Mouse (Mus musculus): Measurements from ENCODE around the gene Lmtk2. TPM values are rescaled to one million over a fixed set of nuclear protein-coding genes. Genes with fewer than 3 reads are reported as not detected.

Lmtk2 gene
- polyA plus RNA-seq, 1 experiment from 2014 or later = 4.1 TPM

- no peak overlapping the region for H3K4me3 ChIP-seq
- H3K27me3 ChIP-seq (replicated peaks) = no peaks in the 10 kb centered on the region
- peak overlapping the region; percentile 50 for H3K4me2 ChIP-seq
- ATAC-seq (ENCODE audit: extremely low read depth, insufficient number of reproducible peaks, low FRiP score, low TSS enrichment) = no peak
- peak overlapping the region; percentile 2; the same call in 1 of the 2 replicates for H3K9ac ChIP-seq
- peaks cover 20% of the 10 kb centered on the region for H3K4me1 ChIP-seq
- no peaks in the 10 kb centered on the region for H3K9me3 ChIP-seq
- 21% methylated on average over 20 of the region's 20 CpGs for WGBS
- H3K36me3 ChIP-seq = peaks cover 49% of the 10 kb centered on the region
- H3K27ac ChIP-seq (replicated peaks) = no peak overlapping the region
Observed at GRCm38 (mm10) chr5:144182542-144183247, 82.5 kb downstream of the Lmtk2 start.

GRCm38 (mm10) chr5:144183248-144183559 is 83.0 kb downstream of the Lmtk2 start:
- Histone ChIP-seq H3K9me3 (no peaks in the 10 kb centered on the region), H3K4me2 (peak overlapping the region; percentile 50), H3K27ac (replicated peaks) (no peak overlapping the region), H3K9ac (peak overlapping the region; percentile 2; the same call in 1 of the 2 replicates), H3K36me3 (peaks cover 45% of the 10 kb centered on the region), H3K4me1 (peaks cover 20% of the 10 kb centered on the region), H3K27me3 (replicated peaks) (no peaks in the 10 kb centered on the region), H3K4me3 (no peak overlapping the region)
- ATAC-seq (ENCODE audit: extremely low read depth, insufficient number of reproducible peaks, low FRiP score, low TSS enrichment) = no peak
- 20% methylated on average over 8 of the region's 8 CpGs for WGBS

- no peaks in the 10 kb centered on the region for H3K27me3 ChIP-seq (replicated peaks)
- peaks cover 41% of the 10 kb centered on the region for H3K36me3 ChIP-seq
- no peaks in the 10 kb centered on the region for H3K9me3 ChIP-seq
- no peak overlapping the region for H3K4me2 ChIP-seq
- H3K27ac ChIP-seq (replicated peaks) = no peak overlapping the region
- H3K9ac ChIP-seq = no peak overlapping the region
- H3K4me1 ChIP-seq = peaks cover 20% of the 10 kb centered on the region
- WGBS = 73% methylated on average over 7 of the region's 7 CpGs
- no peak for ATAC-seq (ENCODE audit: extremely low read depth, insufficient number of reproducible peaks, low FRiP score, low TSS enrichment)
- no peak overlapping the region for H3K4me3 ChIP-seq
Observed at GRCm38 (mm10) chr5:144183647-144184335, 83.6 kb downstream of the Lmtk2 start.

- Histone ChIP-seq H3K27ac (replicated peaks) (no peak overlapping the region), H3K9ac (no peak overlapping the region), H3K9me3 (no peaks in the 10 kb centered on the region), H3K4me3 (no peak overlapping the region), H3K4me1 (peaks cover 25% of the 10 kb centered on the region), H3K27me3 (replicated peaks) (no peaks in the 10 kb centered on the region), H3K36me3 (peaks cover 34% of the 10 kb centered on the region), H3K4me2 (no peak overlapping the region)
- 87% methylated on average over 21 of the region's 21 CpGs for WGBS
- ATAC-seq (ENCODE audit: extremely low read depth, insufficient number of reproducible peaks, low FRiP score, low TSS enrichment) = no peak
Observed at GRCm38 (mm10) chr5:144184350-144185045, 84.3 kb downstream of the Lmtk2 start.

GRCm38 (mm10) chr5:144188422-144188821 is 88.2 kb downstream of the Lmtk2 start:
- whole genome bisulfite sequencing = 82% methylated on average over 6 of the region's 6 CpGs
- H3K4me1 ChIP-seq = peaks cover 32% of the 10 kb centered on the region

GRCm38 (mm10) chr5:144189327-144189726 is 89.1 kb downstream of the Lmtk2 start:
- Histone ChIP-seq H3K36me3 (peaks cover 28% of the 10 kb centered on the region), H3K9ac (no peak overlapping the region; the same call in 1 of the 2 replicates), H3K27me3 (replicated peaks) (no peaks in the 10 kb centered on the region), H3K27ac (replicated peaks) (no peak overlapping the region), H3K4me2 (peak overlapping the region; percentile 72), H3K9me3 (no peaks in the 10 kb centered on the region), H3K4me1 (peaks cover 24% of the 10 kb centered on the region), H3K4me3 (no peak overlapping the region)
- ATAC-seq (ENCODE audit: extremely low read depth, insufficient number of reproducible peaks, low FRiP score, low TSS enrichment) = no peak
- WGBS = 40% methylated on average over 7 of the region's 7 CpGs

More at GRCm38 (mm10) chr5:144188422-144188821, 88.2 kb downstream of the Lmtk2 start:
- ATAC-seq (ENCODE audit: extremely low read depth, insufficient number of reproducible peaks, low FRiP score, low TSS enrichment) = no peak
- Histone ChIP-seq H3K36me3 (peaks cover 29% of the 10 kb centered on the region), H3K4me3 (no peak overlapping the region), H3K27me3 (replicated peaks) (no peaks in the 10 kb centered on the region), H3K27ac (replicated peaks) (no peak overlapping the region), H3K9me3 (no peaks in the 10 kb centered on the region), H3K9ac (no peak overlapping the region), H3K4me2 (no peak overlapping the region)

GRCm38 (mm10) chr5:144189950-144190583 is 89.8 kb downstream of the Lmtk2 start, which contains the start of gene Bhlha15:
Bhlha15 (plus strand) TSS chr5:144190286.
- H3K9ac ChIP-seq = peak within 1 kb of the TSS; percentile 74
- H3K4me3 ChIP-seq = peak within 1 kb of the TSS; percentile 48
- H3K27ac ChIP-seq (replicated peaks) = no peak within 1 kb of the TSS
- H3K36me3 ChIP-seq = peaks cover 20% of the 10 kb centered on the region
- 2% methylated on average over 25 of the region's 26 CpGs for WGBS
- H3K4me2 ChIP-seq = peak within 1 kb of the TSS; percentile 72
- peaks cover 24% of the 10 kb centered on the region for H3K4me1 ChIP-seq
- H3K9me3 ChIP-seq = no peaks in the 10 kb centered on the region
- peak; percentile 45 for ATAC-seq (ENCODE audit: extremely low read depth, insufficient number of reproducible peaks, low FRiP score, low TSS enrichment)
- no peaks in the 10 kb centered on the region for H3K27me3 ChIP-seq (replicated peaks)

GRCm38 (mm10) chr5:144191026-144191425 is 90.8 kb downstream of the Lmtk2 start:
- Histone ChIP-seq H3K4me2 (peak overlapping the region; percentile 72), H3K27ac (replicated peaks) (no peak overlapping the region), H3K4me1 (peaks cover 24% of the 10 kb centered on the region), H3K27me3 (replicated peaks) (no peaks in the 10 kb centered on the region), H3K9ac (no peak overlapping the region), H3K36me3 (peaks cover 11% of the 10 kb centered on the region), H3K4me3 (no peak overlapping the region), H3K9me3 (no peaks in the 10 kb centered on the region)
- ATAC-seq (ENCODE audit: extremely low read depth, insufficient number of reproducible peaks, low FRiP score, low TSS enrichment) = no peak
- WGBS = 43% methylated on average over 23 of the region's 23 CpGs

- H3K9me3 ChIP-seq = no peaks in the 10 kb centered on the region
- peaks cover 1% of the 10 kb centered on the region for H3K36me3 ChIP-seq
- peaks cover 24% of the 10 kb centered on the region for H3K4me1 ChIP-seq
- no peak overlapping the region for H3K4me2 ChIP-seq
- H3K27me3 ChIP-seq (replicated peaks) = no peaks in the 10 kb centered on the region
- ATAC-seq (ENCODE audit: extremely low read depth, insufficient number of reproducible peaks, low FRiP score, low TSS enrichment) = no peak
- no peak overlapping the region for H3K9ac ChIP-seq
- no peak overlapping the region for H3K27ac ChIP-seq (replicated peaks)
- no peak overlapping the region for H3K4me3 ChIP-seq
- 75% methylated on average over 6 of the region's 6 CpGs for WGBS
Observed at GRCm38 (mm10) chr5:144192673-144193072, 92.4 kb downstream of the Lmtk2 start.

- H3K4me1 ChIP-seq = peaks cover 20% of the 10 kb centered on the region
- no peak overlapping the region for H3K4me3 ChIP-seq
- no peaks in the 10 kb centered on the region for H3K27me3 ChIP-seq (replicated peaks)
- WGBS = 71% methylated on average over 7 of the region's 7 CpGs
- H3K9ac ChIP-seq = no peak overlapping the region
- no peaks in the 10 kb centered on the region for H3K9me3 ChIP-seq
- no peak overlapping the region for H3K27ac ChIP-seq (replicated peaks)
- ATAC-seq (ENCODE audit: extremely low read depth, insufficient number of reproducible peaks, low FRiP score, low TSS enrichment) = no peak
- H3K36me3 ChIP-seq = no peaks in the 10 kb centered on the region
- no peak overlapping the region for H3K4me2 ChIP-seq
Observed at GRCm38 (mm10) chr5:144194416-144194815, 94.2 kb downstream of the Lmtk2 start.

GRCm38 (mm10) chr5:144195567-144195966 is 95.3 kb downstream of the Lmtk2 start:
- H3K27ac ChIP-seq (replicated peaks) = no peak overlapping the region
- H3K9me3 ChIP-seq = no peaks in the 10 kb centered on the region
- no peak for ATAC-seq (ENCODE audit: extremely low read depth, insufficient number of reproducible peaks, low FRiP score, low TSS enrichment)
- H3K4me2 ChIP-seq = no peak overlapping the region
- H3K9ac ChIP-seq = no peak overlapping the region
- no peaks in the 10 kb centered on the region for H3K27me3 ChIP-seq (replicated peaks)
- no peak overlapping the region for H3K4me3 ChIP-seq
- H3K36me3 ChIP-seq = peaks cover 6% of the 10 kb centered on the region
- 82% methylated on average over 8 of the region's 8 CpGs for WGBS
- H3K4me1 ChIP-seq = peaks cover 9% of the 10 kb centered on the region
